Mouse (Mus musculus) R1 (cell line): ENCODE results near the gene Zfp951.

ENCODE experiments used
- DNase-seq: peaks from one replicate; pipeline ENCODE4 v3.0.0-alpha.2; 2018; ENCODE audit warnings: low read depth, low spot score

Gene Zfp951

GRCm38 (mm10) chr5:104859962-104860525, at the start of gene Zfp951:
Gene Zfp951, minus strand, starts transcription at chr5:104860070.
- peak; percentile 95 for DNase-seq

GRCm38 (mm10) chr5:104906556-104906955, 46.7 kb upstream of the Zfp951 start:
- peak; percentile 91 for DNase-seq

GRCm38 (mm10) chr5:104859045-104859961, 567 bp downstream of the Zfp951 start:
- DNase-seq: peak; percentile 85

GRCm38 (mm10) chr5:104854546-104854945, 5.3 kb downstream of the Zfp951 start:
- DNase-seq: peak; percentile 92

GRCm38 (mm10) chr5:104833330-104833729, 26.5 kb downstream of the Zfp951 start:
- peak; percentile 41 for DNase-seq

GRCm38 (mm10) chr5:104829611-104830010, 30.3 kb downstream of the Zfp951 start:
- peak; percentile 75 for DNase-seq

GRCm38 (mm10) chr5:104770138-104770537, 89.7 kb downstream of the Zfp951 start:
- DNase-seq: peak; percentile 81
